Mouse (Mus musculus) heart, adult 8-10 months (tissue): ENCODE results near the gene Fam102b. TPM values are rescaled to one million over a fixed set of nuclear protein-coding genes. Genes with fewer than 3 reads are reported as not detected.

ENCODE experiments used
- DNase-seq: peaks from one replicate; pipeline ENCODE4 v3.0.0; 2022; ENCODE audit warnings: low spot score
- microRNA-seq: library from miRNA; unstranded; fragments of <30 nt; microRNA quantifications from one replicate; pipeline ENCODE4 v1.2.0, GENCODE M21; 2022
- total RNA-seq, 4 experiments: library from RNA; stranded (reverse); gene quantifications; 2 replicates each; pipeline ENCODE4 v1.2.4; 2022

Fam102b gene
- total RNA-seq, 4 experiments from 2014 or later = 8.0 to 11.7 (median 11.0) TPM

GRCm38 (mm10) chr3:108961655-108962054 is 65.8 kb downstream of the Fam102b start:
- no peak for DNase-seq

- no peak for DNase-seq
Measured at GRCm38 (mm10) chr3:108961226-108961625, 66.2 kb downstream of the Fam102b start.

- DNase-seq = no peak
Measured at GRCm38 (mm10) chr3:108959680-108960295, 67.6 kb downstream of the Fam102b start.

- DNase-seq = no peak
Measured at GRCm38 (mm10) chr3:108957976-108958375, 69.4 kb downstream of the Fam102b start.

GRCm38 (mm10) chr3:108940996-108941395 is 86.4 kb downstream of the Fam102b start:
- DNase-seq = no peak

- no peak for DNase-seq
Measured at GRCm38 (mm10) chr3:108940001-108940633, 87.3 kb downstream of the Fam102b start, which contains the start of gene Gm9857. Gene Gm9857, minus strand, starts transcription at chr3:108940445.

- no peak for DNase-seq
Measured at GRCm38 (mm10) chr3:108939573-108939972, 87.8 kb downstream of the Fam102b start, which contains the start of gene Henmt1. Gene Henmt1, plus strand, starts transcription at chr3:108939873.

- no peak for DNase-seq
Measured at GRCm38 (mm10) chr3:108938691-108939090, 88.7 kb downstream of the Fam102b start.

- DNase-seq = no peak
Measured at GRCm38 (mm10) chr3:108933557-108933956, 93.8 kb downstream of the Fam102b start.

- no peak for DNase-seq
Measured at GRCm38 (mm10) chr3:108926308-108926707, 101.1 kb downstream of the Fam102b start.

- DNase-seq = no peak
Measured at GRCm38 (mm10) chr3:108925677-108926076, 101.7 kb downstream of the Fam102b start.

- no peak for DNase-seq
Measured at GRCm38 (mm10) chr3:108921822-108922221, 105.6 kb downstream of the Fam102b start.

Small RNAs within 50 kb of the gene (microRNA-seq; reads per million reads assigned to microRNA genes)
- gene Gm44384 = not detected

Other genes with a start within 250 kb of the Fam102b start
- 10 to 100 TPM; 16.7 to 27.6 (median 21.9) TPM for gene Stxbp3, start 187.1 kb downstream of the Fam102b start, total RNA-seq
- under 1 TPM in 1 of 4 experiments, not detected in 3; 0.06 TPM for gene Fndc7, start 137.6 kb downstream of the Fam102b start, total RNA-seq
- gene Prpf38b, start 115.9 kb downstream of the Fam102b start, total RNA-seq = 10 to 100 TPM; 14.1 to 18.6 (median 17.4) TPM
- gene Henmt1, start 87.7 kb downstream of the Fam102b start, total RNA-seq = not detected
- gene Gm9857, start 87.2 kb downstream of the Fam102b start, total RNA-seq = not detected
- gene Slc25a54, start 52.9 kb upstream of the Fam102b start, total RNA-seq = not detected
- gene Slc25a24, start 95.5 kb upstream of the Fam102b start, total RNA-seq = 1 to 10 TPM; 3.9 to 5.5 (median 4.6) TPM